In genomic region chr7:49497426-49497892, GRCm38 (mm10) we compare ENCODE assay signal across 9 mouse cellular contexts.
A peak's percentile ranks its signal among the peaks of the same experiment; 100 is the strongest.
DNase-seq lines count a peak whose midpoint lies in the region; ATAC-seq and TF ChIP-seq lines count a peak whose summit lies in the region.
"Had no signal": no experiment of that assay in that cellular context is flagged by ENCODE, and none has a peak within 500 bp of the region (broad histone marks: within the 10 kb centered on the region; RNA-seq: fewer than 3 reads in every experiment).

No protein-coding gene starts in this region.

- no peak overlapping the region for H3K9ac ChIP-seq in kidney, postnatal 0 days (ENCODE audit: low read depth, low read length)
- H3K9ac ChIP-seq in ES-Bruce4 (ENCODE audit: low read depth, poor library complexity, severe bottlenecking), result peak overlapping the region; percentile 39; the same call in 1 of the 2 replicates
- no peak overlapping the region for H3K9ac ChIP-seq in embryonic facial prominence, embryonic 13.5 days
- H3K9ac ChIP-seq in intestine, embryonic 16.5 days (ENCODE audit: low read depth, low read length), result no peak overlapping the region

- no peak for TF ChIP-seq CTCF in kidney, postnatal 0 days (IDR thresholded peaks at IDR 0.05; ENCODE audit: low read depth)
- TF ChIP-seq CTCF in ES-Bruce4 (IDR thresholded peaks at IDR 0.05; ENCODE audit: low read depth, low read length), result no peak

- H3K36me3 ChIP-seq in kidney, postnatal 0 days (ENCODE audit: insufficient read depth, low read length), result no peaks in the 10 kb centered on the region
- no peaks in the 10 kb centered on the region for H3K36me3 ChIP-seq in ES-Bruce4 (ENCODE audit: control insufficient read depth, insufficient read depth, low read length, poor library complexity, severe bottlenecking)
- H3K36me3 ChIP-seq in embryonic facial prominence, embryonic 13.5 days, result 0 out of 2 replicates have a peak, but pooled peaks cover 4% of the 10 kb centered on the region
- peaks cover 2% of the 10 kb centered on the region for H3K36me3 ChIP-seq in intestine, embryonic 16.5 days (ENCODE audit: control insufficient read depth, insufficient read depth, low read length)

- H3K9me3 ChIP-seq in kidney, postnatal 0 days (replicated peaks; ENCODE audit: low read length), result no peaks in the 10 kb centered on the region
- H3K9me3 ChIP-seq in ES-Bruce4 (replicated peaks; ENCODE audit: control insufficient read depth, insufficient read depth, low read length, poor library complexity, severe bottlenecking), result no peaks in the 10 kb centered on the region
- no peaks in the 10 kb centered on the region for H3K9me3 ChIP-seq in embryonic facial prominence, embryonic 13.5 days
- H3K9me3 ChIP-seq in intestine, embryonic 16.5 days (ENCODE audit: control insufficient read depth, low read length), result no peaks in the 10 kb centered on the region

- H3K4me1 ChIP-seq in kidney, postnatal 0 days (replicated peaks; ENCODE audit: insufficient read depth, low read length), result peaks cover 11% of the 10 kb centered on the region; the same call in 1 of the 2 replicates
- peaks cover 3% of the 10 kb centered on the region for H3K4me1 ChIP-seq in ES-Bruce4 (ENCODE audit: control insufficient read depth, insufficient read depth, low read length)
- peaks cover 16% of the 10 kb centered on the region for H3K4me1 ChIP-seq in embryonic facial prominence, embryonic 13.5 days
- peaks cover 19% of the 10 kb centered on the region for H3K4me1 ChIP-seq in intestine, embryonic 16.5 days (ENCODE audit: control insufficient read depth, insufficient read depth, low read length)

- H3K4me2 ChIP-seq in kidney, postnatal 0 days (ENCODE audit: low read length), result peak overlapping the region; percentile 19; the same call in 1 of the 2 replicates
- peak overlapping the region; percentile 31; the same call in 1 of the 2 replicates for H3K4me2 ChIP-seq in embryonic facial prominence, embryonic 13.5 days
- peak overlapping the region; percentile 20; the same call in 1 of the 2 replicates for H3K4me2 ChIP-seq in intestine, embryonic 16.5 days (ENCODE audit: low read depth, low read length)

- H3K4me3 ChIP-seq in kidney, postnatal 0 days (replicated peaks; ENCODE audit: low read depth, low read length), result no peak overlapping the region
- H3K4me3 ChIP-seq in ES-Bruce4 (ENCODE audit: low read depth, low read length), result no peak overlapping the region
- no peak overlapping the region for H3K4me3 ChIP-seq in embryonic facial prominence, embryonic 13.5 days
- H3K4me3 ChIP-seq in intestine, embryonic 16.5 days (ENCODE audit: low read length), result no peak overlapping the region

- 41% methylated on average over 4 of the region's 4 CpGs for WGBS in kidney, postnatal 0 days
- 58% methylated on average over 4 of the region's 4 CpGs for WGBS in embryonic facial prominence, embryonic 13.5 days
- WGBS in intestine, embryonic 16.5 days, result 58% methylated on average over 4 of the region's 4 CpGs

- no peak for TF ChIP-seq EP300 in ES-Bruce4 (IDR thresholded peaks at IDR 0.05; ENCODE audit: insufficient read depth, low read depth, low read length)

- no peaks in the 10 kb centered on the region for H3K27me3 ChIP-seq in kidney, postnatal 0 days (ENCODE audit: insufficient read depth, low read length)
- H3K27me3 ChIP-seq in ES-Bruce4 (ENCODE audit: control insufficient read depth, insufficient read depth, low read length, poor library complexity, severe bottlenecking), result no peaks in the 10 kb centered on the region
- no peaks in the 10 kb centered on the region for H3K27me3 ChIP-seq in embryonic facial prominence, embryonic 13.5 days
- no peaks in the 10 kb centered on the region for H3K27me3 ChIP-seq in intestine, embryonic 16.5 days (replicated peaks; ENCODE audit: control insufficient read depth, insufficient read depth, low read length)

- peak overlapping the region; percentile 60 for H3K27ac ChIP-seq in kidney, postnatal 0 days
- H3K27ac ChIP-seq in ES-Bruce4 (ENCODE audit: insufficient read depth, low read length), result no peak overlapping the region
- H3K27ac ChIP-seq in embryonic facial prominence, embryonic 13.5 days, result no peak overlapping the region
- H3K27ac ChIP-seq in intestine, embryonic 16.5 days (ENCODE audit: low read length), result 0 out of 2 replicates have a peak overlapping the region, but pooled peaks have one; percentile 8

- no peak for TF ChIP-seq POLR2A in ES-Bruce4 (IDR thresholded peaks at IDR 0.05; ENCODE audit: insufficient read depth, low read length)

- no peak for DNase-seq in kidney, postnatal 0 days (ENCODE audit: low spot score)
- DNase-seq in kidney, postnatal 4 days, result no peak
- no peak for DNase-seq in thymus, adult 18-20 months
- DNase-seq in adrenal gland, adult (ENCODE audit: inconsistent age in 2 of 2, low spot score in 1 of 2), result no peak
- DNase-seq: adrenal gland, adult 8-10 months; right cerebral cortex, postnatal 4 days had no signal

- peak; percentile 3; the same call in 1 of the 2 replicates for ATAC-seq in kidney, postnatal 0 days (replicated peaks; ENCODE audit: low FRiP score, low read depth)
- ATAC-seq in embryonic facial prominence, embryonic 13.5 days (ENCODE audit: insufficient number of reproducible peaks, insufficient read depth, low FRiP score, low TSS enrichment, low read depth), result no peak
- peak; percentile 2; the same call in 1 of the 2 replicates for ATAC-seq in intestine, embryonic 16.5 days

Comparison
In these comparisons a context has a peak if more than half of its experiments do, and no peak if none do; other contexts are left out.
1. H3K27ac ChIP-seq: peak in kidney, postnatal 0 days (single experiment) and intestine, embryonic 16.5 days (single experiment); none in ES-Bruce4 (single experiment) and embryonic facial prominence, embryonic 13.5 days (single experiment).
2. Peak in every context shown above with its lines, with median percentiles within 50 percentile points of each other: H3K4me2 ChIP-seq.